Mouse (Mus musculus) cortical plate, adult 2 months (tissue): ENCODE results near the gene Tlcd2.

ENCODE experiments used
- CTCF ChIP-seq: fragments of 200-500 bp; IDR thresholded peaks from 2 replicates; pipeline ENCODE4 v1.5.1; 2011; ENCODE audit warnings: mild to moderate bottlenecking, control low read depth, low read length; ENCODE audit not compliant: insufficient read depth; ENCODE audit errors: extremely low read depth
- POLR2A ChIP-seq: fragments of 200-500 bp; IDR thresholded peaks from 2 replicates; pipeline ENCODE4 v1.6.1; 2011; ENCODE audit warnings: mild to moderate bottlenecking, low read length, control low read depth; ENCODE audit not compliant: insufficient read depth; ENCODE audit errors: extremely low read depth

DNA sequence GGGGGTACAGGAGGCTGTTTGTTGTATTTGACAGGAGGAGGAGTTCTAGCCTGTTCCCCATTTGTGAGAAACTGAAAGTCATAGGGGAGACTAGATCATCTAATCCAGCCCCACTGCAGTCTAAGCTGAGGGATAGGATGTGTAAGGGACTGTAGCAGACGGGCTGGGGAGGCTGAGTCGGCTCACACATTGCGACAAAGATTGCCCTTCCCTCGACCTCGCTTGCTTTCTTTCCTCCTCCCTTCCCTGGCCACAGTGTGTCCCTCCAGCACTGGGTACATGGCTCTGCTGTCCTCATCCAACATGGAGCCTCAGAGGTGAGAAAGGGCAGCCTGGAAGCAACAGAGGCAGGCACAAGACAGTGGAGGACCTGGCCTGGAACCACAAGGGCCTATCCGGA is 3.5 kb downstream of the Tlcd2 start:
- TF ChIP-seq CTCF (no peak), POLR2A (no peak)
